Mouse (Mus musculus) forebrain, postnatal 0 days (tissue): Measurements from ENCODE around the gene Gm21830. TPM values are rescaled to one million over a fixed set of nuclear protein-coding genes. Genes with fewer than 3 reads are reported as not detected.
"Not testable (repeated sequence)": the region's sequence is repeated elsewhere in the genome, so short reads cannot be mapped to it uniquely, and the experiment has no call there.

Experiments
- ATAC-seq: fragments of 200-750 bp; cut with Nextera tagmentation; 2 replicates; pipeline ENCODE4 v1.8.0; 2017; ENCODE audit warnings: mild to moderate bottlenecking, moderate library complexity
- DNase-seq: peaks from one replicate; pipeline ENCODE4 v3.0.0-alpha.2; 2015
- H3K27ac ChIP-seq: fragments of 300-500 bp; sonication (generic); 2 replicates; pipeline ENCODE4 v1.5.1; 2014; ENCODE audit warnings: low read depth, mild to moderate bottlenecking, antibody characterized with exemption, low read length, moderate library complexity, mixed read lengths
- H3K27me3 ChIP-seq: fragments of 300-500 bp; sonication (generic); 2 replicates; pipeline ENCODE4 v1.6.1; 2014; ENCODE audit warnings: mild to moderate bottlenecking, low read length, mixed read lengths; ENCODE audit not compliant: insufficient read depth
- H3K36me3 ChIP-seq: fragments of 300-500 bp; sonication (generic); 2 replicates; pipeline ENCODE4 v1.6.1; 2014; ENCODE audit warnings: mild to moderate bottlenecking, moderate library complexity; ENCODE audit not compliant: insufficient read depth
- H3K4me1 ChIP-seq: fragments of 300-500 bp; sonication (generic); 2 replicates; pipeline ENCODE4 v1.6.1; 2014; ENCODE audit warnings: antibody characterized with exemption; ENCODE audit not compliant: insufficient read depth
- H3K4me2 ChIP-seq: fragments of 300-500 bp; sonication (generic); 2 replicates; pipeline ENCODE4 v1.6.1; 2014; ENCODE audit warnings: low read depth, mild to moderate bottlenecking, moderate library complexity
- H3K4me3 ChIP-seq: fragments of 300-500 bp; sonication (generic); 2 replicates; pipeline ENCODE4 v1.5.1; 2014; ENCODE audit warnings: low read depth, low read length, mixed read lengths
- H3K9ac ChIP-seq: fragments of 300-500 bp; sonication (generic); 2 replicates; pipeline ENCODE4 v1.6.1; 2014; ENCODE audit warnings: mild to moderate bottlenecking
- H3K9me3 ChIP-seq: fragments of 300-500 bp; sonication (generic); 2 replicates; pipeline ENCODE4 v1.6.1; 2016; ENCODE audit warnings: low read length
- CTCF ChIP-seq: sonication (generic); IDR thresholded peaks from 2 replicates; pipeline ENCODE4 v1.5.1; 2016; ENCODE audit warnings: antibody characterized with exemption, control low read depth, low read depth
- WGBS: fragments of 180-500 bp; shearing (Covaris S2); extraction: QIAGEN DNeasy Blood & Tissue Kit; methylation state at CpG from one replicate; pipeline ENCODE4 v1.1.7; 2014; 5-methylcytosine and 5-hydroxymethylcytosine counted together
- polyA plus RNA-seq: library from polyadenylated mRNA; unstranded; fragments of >200 nt; fragmentation: Nextera tagmentation; extraction: Ambion mirVana; gene quantifications from 2 replicates; pipeline ENCODE4 v1.2.1, GENCODE M21; 2015
- total RNA-seq: library from RNA; depleted of rRNA; stranded (reverse); fragments of >200 nt; gene quantifications from 2 replicates; pipeline ENCODE4 v1.2.3, GENCODE M21; 2014; rRNA removed

Gm21830 gene
- not detected in 2 replicates for total RNA-seq
- not detected in 2 replicates for polyA plus RNA-seq

DNA sequence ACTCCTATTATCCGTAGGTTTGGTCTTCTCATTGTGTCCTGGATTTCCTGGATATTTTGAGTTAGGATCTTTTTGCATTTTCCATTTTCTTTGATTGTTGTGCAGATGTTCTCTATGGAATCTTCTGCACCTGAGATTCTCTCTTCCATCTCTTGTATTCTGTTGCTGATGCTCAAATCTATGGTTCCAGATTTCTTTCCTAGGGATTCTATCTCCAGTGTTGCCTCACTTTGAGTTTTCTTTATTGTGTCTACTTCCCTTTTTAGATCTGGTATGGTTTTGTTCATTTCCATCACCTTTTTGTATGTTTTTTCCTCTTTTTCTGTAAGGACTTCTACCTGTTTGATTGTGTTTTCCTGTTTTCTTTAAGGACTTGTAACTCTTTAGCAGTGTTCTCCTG lies at the start of gene Gm21830:
TSS of gene Gm21830 (plus strand) at position 301 of the 400 bp plus-strand sequence.
- not testable (repeated sequence) for H3K4me2 ChIP-seq, H3K27me3 ChIP-seq, H3K4me1 ChIP-seq, H3K27ac ChIP-seq, DNase-seq, H3K9ac ChIP-seq, H3K9me3 ChIP-seq, ATAC-seq, H3K36me3 ChIP-seq, H3K4me3 ChIP-seq
- no CpG with 5 or more reads among the region's 1 CpGs for WGBS

DNA sequence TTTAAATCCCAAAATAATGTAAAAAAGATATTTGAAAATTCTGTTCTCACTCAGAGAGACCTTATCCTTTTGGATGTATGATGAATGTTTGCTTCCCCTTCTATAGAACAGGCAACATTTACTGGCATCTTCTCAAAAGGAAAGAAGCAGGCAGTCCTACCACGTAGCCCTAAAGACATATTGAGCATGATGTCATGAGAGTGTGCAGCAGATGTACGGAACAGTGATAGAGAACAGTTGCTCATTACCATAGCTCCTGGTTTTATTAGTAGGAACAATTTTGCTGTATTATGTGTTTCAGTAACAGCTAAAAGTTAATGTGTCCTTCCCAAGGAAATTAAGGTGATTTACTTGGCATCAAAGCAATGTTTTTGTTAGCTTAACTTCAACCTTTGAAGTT lies 49.0 kb upstream of the Gm21830 start:
- no peaks in the 10 kb centered on the region for H3K27me3 ChIP-seq
- H3K4me3 ChIP-seq = no peak overlapping the region
- no peak for TF ChIP-seq CTCF
- no peak overlapping the region for H3K4me2 ChIP-seq
- ATAC-seq (no peak), DNase-seq (no peak)
- H3K4me1 ChIP-seq = no peaks in the 10 kb centered on the region
- H3K27ac ChIP-seq = no peak overlapping the region
- H3K9ac ChIP-seq = no peak overlapping the region
- 64% methylated on average over 2 of the region's 2 CpGs for WGBS
- no peaks in the 10 kb centered on the region for H3K9me3 ChIP-seq
- H3K36me3 ChIP-seq = no peaks in the 10 kb centered on the region

DNA sequence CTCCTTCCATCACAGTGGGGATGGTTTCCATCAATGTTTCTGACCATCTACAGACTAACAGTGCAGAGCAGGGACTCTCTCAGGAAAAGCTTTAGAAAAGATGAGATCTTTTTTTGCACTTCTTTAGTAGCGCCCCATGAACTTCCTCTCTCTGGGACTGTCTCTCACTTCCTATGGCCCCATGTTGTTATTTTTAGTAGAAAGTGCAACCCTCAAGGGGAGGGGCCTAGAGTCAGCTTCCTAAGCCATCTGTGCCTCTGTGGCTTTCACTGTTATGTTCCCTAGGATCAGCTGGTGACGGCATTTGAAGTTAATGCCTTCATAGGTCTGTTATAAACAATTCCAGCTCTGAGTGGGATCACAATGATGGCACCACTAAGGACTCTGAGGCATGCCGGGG lies 35.0 kb upstream of the Gm21830 start:
- Histone ChIP-seq H3K27me3 (no peaks in the 10 kb centered on the region), H3K4me1 (no peaks in the 10 kb centered on the region), H3K36me3 (no peaks in the 10 kb centered on the region), H3K9me3 (no peaks in the 10 kb centered on the region), H3K4me3 (no peak overlapping the region), H3K4me2 (no peak overlapping the region), H3K9ac (no peak overlapping the region), H3K27ac (no peak overlapping the region)
- TF ChIP-seq CTCF = no peak
- DNase-seq (no peak), ATAC-seq (no peak)
- 69% methylated on average over 3 of the region's 3 CpGs for WGBS

DNA sequence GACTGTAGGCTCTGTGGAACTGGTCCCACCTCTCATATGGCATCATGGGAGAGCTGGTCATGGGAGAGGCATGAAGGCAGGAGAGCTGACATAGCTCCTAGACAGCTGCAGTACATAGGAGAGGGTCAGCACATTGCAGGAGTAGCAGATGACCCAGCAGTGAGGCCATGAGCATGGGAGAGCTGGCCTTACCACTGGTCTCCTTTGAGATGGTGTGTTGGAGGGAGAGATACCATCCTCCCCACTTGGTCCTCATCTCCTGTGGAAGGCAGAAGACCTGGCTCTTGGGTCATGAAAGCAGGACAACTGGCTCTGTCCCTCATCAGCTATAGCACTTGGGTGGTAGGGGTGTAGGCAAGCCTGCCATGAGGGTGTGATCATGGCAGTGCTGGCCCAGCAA lies 7.3 kb downstream of the Gm21830 start:
- Histone ChIP-seq H3K4me3 (no peak overlapping the region), H3K4me1 (no peaks in the 10 kb centered on the region), H3K4me2 (no peak overlapping the region), H3K9me3 (no peaks in the 10 kb centered on the region), H3K9ac (no peak overlapping the region), H3K27ac (no peak overlapping the region), H3K36me3 (no peaks in the 10 kb centered on the region), H3K27me3 (no peaks in the 10 kb centered on the region)
- TF ChIP-seq CTCF = no peak
- no peak for ATAC-seq
- DNase-seq = no peak

DNA sequence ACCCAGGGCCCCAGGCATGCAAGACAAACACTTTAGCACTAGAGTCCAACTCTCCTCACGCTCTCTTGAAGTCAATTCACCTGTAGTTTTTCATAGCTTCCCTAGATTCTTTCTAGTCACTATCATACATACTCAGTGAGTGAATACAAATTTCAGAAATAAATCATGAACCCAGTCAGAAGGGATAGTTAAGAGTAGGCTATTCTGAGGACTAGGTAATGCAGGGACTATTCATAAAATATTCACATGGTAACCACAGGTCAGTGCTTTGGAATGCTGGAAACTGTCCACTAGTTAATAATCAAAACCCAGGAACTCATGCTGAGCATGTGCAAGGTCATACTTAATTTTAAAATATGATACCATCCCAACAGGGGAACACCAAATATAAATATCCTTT lies 9.3 kb downstream of the Gm21830 start:
- WGBS = 92% methylated on average over 1 of the region's 1 CpGs
- no peak for ATAC-seq

GRCm38 (mm10) chr2:67433081-67433480 lies 19.6 kb downstream of the Gm21830 start, which contains the start of gene Gm26727:
Gene Gm26727, minus strand, starts transcription at chr2:67433181.
- Histone ChIP-seq H3K9ac (no peak within 1 kb of the TSS), H3K9me3 (no peaks in the 10 kb centered on the region), H3K4me1 (no peaks in the 10 kb centered on the region), H3K4me3 (no peak within 1 kb of the TSS), H3K27me3 (no peaks in the 10 kb centered on the region), H3K27ac (no peak within 1 kb of the TSS), H3K36me3 (no peaks in the 10 kb centered on the region), H3K4me2 (no peak within 1 kb of the TSS)
- no peak for ATAC-seq
- DNase-seq = no peak
- TF ChIP-seq CTCF = no peak
- WGBS = 57% methylated on average over 2 of the region's 2 CpGs

More for the DNA sequence above, 9.3 kb downstream of the Gm21830 start:
- Histone ChIP-seq H3K27ac (no peak overlapping the region), H3K9me3 (no peaks in the 10 kb centered on the region), H3K36me3 (no peaks in the 10 kb centered on the region), H3K4me3 (no peak overlapping the region), H3K4me2 (no peak overlapping the region), H3K27me3 (no peaks in the 10 kb centered on the region), H3K4me1 (no peaks in the 10 kb centered on the region), H3K9ac (no peak overlapping the region)
- TF ChIP-seq CTCF = no peak
- no peak for DNase-seq

DNA sequence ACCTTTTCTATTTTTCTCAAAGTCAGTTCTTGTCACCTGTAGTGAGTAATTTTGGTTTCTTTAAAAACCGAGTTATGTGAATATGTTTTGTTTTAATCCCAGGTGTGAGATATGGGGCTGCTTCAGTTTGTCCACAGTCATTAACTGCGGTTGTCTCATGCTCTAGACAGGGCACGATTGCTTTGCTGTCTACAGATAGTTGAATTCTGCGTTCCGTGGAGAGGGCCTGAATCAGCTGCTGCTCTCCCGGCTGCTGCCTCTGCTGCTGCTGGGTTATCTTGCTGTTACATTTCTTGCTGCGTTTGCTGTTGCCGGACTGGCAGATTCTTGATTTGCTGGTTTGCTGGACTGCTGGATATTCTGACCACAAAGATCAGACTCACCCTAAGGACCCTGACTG lies 24.8 kb downstream of the Gm21830 start:
- H3K9ac ChIP-seq = no peak overlapping the region
- no peak for TF ChIP-seq CTCF
- H3K27me3 ChIP-seq = no peaks in the 10 kb centered on the region
- no peak overlapping the region for H3K4me3 ChIP-seq
- 91% methylated on average over 8 of the region's 8 CpGs for WGBS
- H3K4me2 ChIP-seq = no peak overlapping the region
- H3K4me1 ChIP-seq = no peaks in the 10 kb centered on the region
- DNase-seq (no peak), ATAC-seq (no peak)
- H3K27ac ChIP-seq = no peak overlapping the region
- H3K9me3 ChIP-seq = no peaks in the 10 kb centered on the region
- no peaks in the 10 kb centered on the region for H3K36me3 ChIP-seq

- Histone ChIP-seq H3K27ac (no peak within 1 kb of the TSS), H3K27me3 (no peaks in the 10 kb centered on the region)
These were observed 32.3 kb downstream of the Gm21830 start, which contains the start of gene Xirp2 for GRCm38 (mm10) chr2:67445780-67446179. Gene Xirp2, plus strand, starts transcription at chr2:67446002.

More at GRCm38 (mm10) chr2:67445780-67446179, 32.3 kb downstream of the Gm21830 start, which contains the start of gene Xirp2:
- no peak for TF ChIP-seq CTCF
- no peak for ATAC-seq
- H3K36me3 ChIP-seq = no peaks in the 10 kb centered on the region
- no peak within 1 kb of the TSS for H3K9ac ChIP-seq
- no peaks in the 10 kb centered on the region for H3K9me3 ChIP-seq
- no peak within 1 kb of the TSS for H3K4me3 ChIP-seq
- 83% methylated on average over 3 of the region's 3 CpGs for WGBS
- DNase-seq = no peak
- H3K4me2 ChIP-seq = no peak within 1 kb of the TSS
- H3K4me1 ChIP-seq = no peaks in the 10 kb centered on the region
